Mouse (Mus musculus) CH12.LX (cell line): ENCODE measurements around the gene Map3k6. TPM values are rescaled to one million over a fixed set of nuclear protein-coding genes. Genes with fewer than 3 reads are reported as not detected.
A peak's percentile ranks its signal among the peaks of the same experiment; 100 is the strongest.

Experiments
- DNase-seq: peaks from one replicate; pipeline ENCODE4 v3.0.0-alpha.2; 2013; ENCODE audit errors: extremely low read depth
- H3K27ac ChIP-seq: 2 replicates; pipeline ENCODE4 v1.5.1; 2012; ENCODE audit warnings: low read depth, mild to moderate bottlenecking, control low read depth, moderate library complexity; ENCODE audit not compliant: insufficient read depth
- H3K27me3 ChIP-seq: replicated peaks from 2 replicates; pipeline ENCODE3; 2012; ENCODE audit warnings: inconsistent platforms
- H3K36me3 ChIP-seq, 2 experiments: replicated peaks in 1 of 2; 2 replicates each; pipeline versions ENCODE3 to v1.6.1; 2012; ENCODE audit warnings: inconsistent platforms in 1 of 2, low read length in 1 of 2, mild to moderate bottlenecking in 1 of 2, mixed read lengths in 1 of 2, moderate library complexity in 1 of 2; ENCODE audit not compliant: control insufficient read depth in 1 of 2, insufficient read depth in 1 of 2
- H3K4me1 ChIP-seq, 2 experiments: 2 replicates each; pipeline ENCODE4 v1.6.1; 2012; ENCODE audit warnings: inconsistent platforms in 1 of 2, moderate library complexity in 1 of 2; ENCODE audit not compliant: insufficient read depth in 2 of 2, control insufficient read depth in 1 of 2
- H3K4me2 ChIP-seq: 2 replicates; pipeline ENCODE4 v1.6.1; 2012; ENCODE audit warnings: low read depth, mild to moderate bottlenecking, control low read depth; ENCODE audit not compliant: poor library complexity, insufficient read depth, severe bottlenecking
- H3K4me3 ChIP-seq, 3 experiments: fragments of 150-350 bp in 1 of 3; sonication (generic) in 1 of 3; replicated peaks in 1 of 3; 2 replicates each; pipeline versions ENCODE3 to v1.5.1; 2011 to 2012; ENCODE audit warnings: low read depth in 2 of 3, low read length in 2 of 3, mild to moderate bottlenecking in 2 of 3, moderate library complexity in 2 of 3, control low read depth in 1 of 3, improper control_type of control experiment in 1 of 3, inconsistent platforms in 1 of 3, mixed read lengths in 1 of 3; ENCODE audit not compliant: poor library complexity in 1 of 3
- H3K79me2 ChIP-seq: replicated peaks from 2 replicates; pipeline ENCODE4 v1.6.1; 2012; ENCODE audit warnings: mild to moderate bottlenecking, moderate library complexity; ENCODE audit not compliant: control insufficient read depth, poor library complexity, insufficient read depth, severe bottlenecking; ENCODE audit errors: extremely low read depth
- H3K9ac ChIP-seq: 2 replicates; pipeline ENCODE4 v1.6.1; 2012; ENCODE audit warnings: low read depth, mild to moderate bottlenecking, control low read depth, moderate library complexity; ENCODE audit not compliant: insufficient read depth
- H3K9me3 ChIP-seq: replicated peaks from 2 replicates; pipeline ENCODE3; 2012; ENCODE audit warnings: low read length, inconsistent platforms, mixed read lengths
- BHLHE40 ChIP-seq: IDR thresholded peaks from 2 replicates; pipeline ENCODE4 v1.6.1; 2011; ENCODE audit warnings: mild to moderate bottlenecking, low read depth, low read length, improper control_type of control experiment
- CHD2 ChIP-seq: IDR thresholded peaks from 2 replicates; pipeline ENCODE4 v1.6.1; 2011; ENCODE audit warnings: low read length, improper control_type of control experiment
- CTCF ChIP-seq, 2 experiments: IDR thresholded peaks in 1 of 2; conservative IDR thresholded peaks in 1 of 2; 2 replicates each; pipeline ENCODE4 v1.5.1; 2011 to 2012; ENCODE audit warnings: low read depth in 2 of 2, low read length in 2 of 2, improper control_type of control experiment in 1 of 2, inconsistent platforms in 1 of 2, mild to moderate bottlenecking in 1 of 2, moderate library complexity in 1 of 2
- E2F4 ChIP-seq: IDR thresholded peaks from 2 replicates; pipeline ENCODE4 v1.6.1; 2011; ENCODE audit warnings: low read depth, low read length, improper control_type of control experiment; ENCODE audit not compliant: insufficient replicate concordance
- ELF1 ChIP-seq: IDR thresholded peaks from 2 replicates; pipeline ENCODE4 v1.6.1; 2014; ENCODE audit warnings: low read depth, mild to moderate bottlenecking, inconsistent platforms, low read length, improper control_type of control experiment
- ETS1 ChIP-seq: conservative IDR thresholded peaks from 2 replicates; pipeline ENCODE4 v1.6.1; 2012; ENCODE audit warnings: low read depth, mild to moderate bottlenecking, inconsistent platforms, low read length, improper control_type of control experiment, moderate library complexity
- GABPA ChIP-seq: IDR thresholded peaks from 2 replicates; pipeline ENCODE4 v1.6.1; 2012; ENCODE audit warnings: low read depth, low read length, improper control_type of control experiment, inconsistent platforms; ENCODE audit not compliant: insufficient replicate concordance
- HCFC1 ChIP-seq: IDR thresholded peaks from 2 replicates; pipeline ENCODE4 v1.6.1; 2012; ENCODE audit warnings: low read depth, mild to moderate bottlenecking, inconsistent platforms, low read length, improper control_type of control experiment
- IRF4 ChIP-seq: IDR thresholded peaks from 2 replicates; pipeline ENCODE4 v1.6.1; 2014; ENCODE audit warnings: low read depth, mild to moderate bottlenecking, inconsistent platforms, low read length, improper control_type of control experiment
- JUN ChIP-seq: IDR thresholded peaks from 2 replicates; pipeline ENCODE4 v1.6.1; 2011; ENCODE audit warnings: low read depth, mild to moderate bottlenecking, low read length, improper control_type of control experiment, moderate library complexity; ENCODE audit not compliant: insufficient read depth
- JUND ChIP-seq: conservative IDR thresholded peaks from 2 replicates; pipeline ENCODE4 v1.6.1; 2011; ENCODE audit warnings: low read depth, low read length, improper control_type of control experiment
- KAT2A ChIP-seq: IDR thresholded peaks from 2 replicates; pipeline ENCODE4 v1.6.1; 2012; ENCODE audit warnings: low read length, improper control_type of control experiment, inconsistent platforms; ENCODE audit not compliant: insufficient replicate concordance
- MAFK ChIP-seq: IDR thresholded peaks from 2 replicates; pipeline ENCODE4 v1.6.1; 2011; ENCODE audit warnings: low read length, improper control_type of control experiment; ENCODE audit not compliant: insufficient replicate concordance
- MAX ChIP-seq: IDR thresholded peaks from 2 replicates; pipeline ENCODE4 v1.6.1; 2011; ENCODE audit warnings: low read length, improper control_type of control experiment
- MAZ ChIP-seq: IDR thresholded peaks from 2 replicates; pipeline ENCODE4 v1.6.1; 2012; ENCODE audit warnings: low read depth, mild to moderate bottlenecking, inconsistent platforms, low read length, improper control_type of control experiment, moderate library complexity
- MEF2A ChIP-seq: IDR thresholded peaks from 2 replicates; pipeline ENCODE4 v1.6.1; 2014; ENCODE audit warnings: low read depth, mild to moderate bottlenecking, inconsistent platforms, low read length, improper control_type of control experiment, borderline replicate concordance
- MXI1 ChIP-seq: IDR thresholded peaks from 2 replicates; pipeline ENCODE4 v1.6.1; 2011; ENCODE audit warnings: mild to moderate bottlenecking, low read depth, low read length, improper control_type of control experiment
- MYC ChIP-seq: IDR thresholded peaks from 2 replicates; pipeline ENCODE4 v1.6.1; 2011; ENCODE audit warnings: low read depth, mild to moderate bottlenecking, improper control_type of control experiment, low read length
- NELFE ChIP-seq: IDR thresholded peaks from 2 replicates; pipeline ENCODE4 v1.6.1; 2011; ENCODE audit warnings: low read depth, low read length, improper control_type of control experiment
- NRF1 ChIP-seq: IDR thresholded peaks from 2 replicates; pipeline ENCODE4 v1.6.1; 2014; ENCODE audit warnings: low read depth, mild to moderate bottlenecking, inconsistent platforms, low read length, improper control_type of control experiment, moderate library complexity
- POLR2A ChIP-seq: IDR thresholded peaks from 2 replicates; pipeline ENCODE4 v1.6.1; 2011; ENCODE audit warnings: low read depth, mild to moderate bottlenecking, improper control_type of control experiment, low read length
- POLR2AphosphoS2 ChIP-seq: IDR thresholded peaks from 2 replicates; pipeline ENCODE4 v1.6.1; 2011; ENCODE audit warnings: low read depth, low read length, improper control_type of control experiment
- RAD21 ChIP-seq: IDR thresholded peaks from 2 replicates; pipeline ENCODE4 v1.6.1; 2011; ENCODE audit warnings: low read depth, mild to moderate bottlenecking, low read length, improper control_type of control experiment, moderate library complexity
- RCOR1 ChIP-seq: conservative IDR thresholded peaks from 2 replicates; pipeline ENCODE4 v1.6.1; 2012; ENCODE audit warnings: low read depth, mild to moderate bottlenecking, inconsistent platforms, low read length, improper control_type of control experiment
- SIN3A ChIP-seq: IDR thresholded peaks from 2 replicates; pipeline ENCODE4 v1.6.1; 2012; ENCODE audit warnings: low read length, improper control_type of control experiment, inconsistent platforms
- SMC3 ChIP-seq: IDR thresholded peaks from 2 replicates; pipeline ENCODE4 v1.6.1; 2011; ENCODE audit warnings: low read depth, low read length, improper control_type of control experiment
- TBP ChIP-seq: conservative IDR thresholded peaks from 2 replicates; pipeline ENCODE4 v1.6.1; 2011; ENCODE audit warnings: low read depth, low read length, improper control_type of control experiment
- TCF12 ChIP-seq: IDR thresholded peaks from 2 replicates; pipeline ENCODE4 v1.6.1; 2014; ENCODE audit warnings: low read depth, mild to moderate bottlenecking, inconsistent platforms, low read length, improper control_type of control experiment
- UBTF ChIP-seq: IDR thresholded peaks from 2 replicates; pipeline ENCODE4 v1.6.1; 2012; ENCODE audit warnings: low read depth, mild to moderate bottlenecking, inconsistent platforms, low read length, improper control_type of control experiment, moderate library complexity
- USF1 ChIP-seq: IDR thresholded peaks from 2 replicates; pipeline ENCODE4 v1.6.1; 2014; ENCODE audit warnings: low read depth, mild to moderate bottlenecking, inconsistent platforms, low read length, improper control_type of control experiment
- USF2 ChIP-seq: conservative IDR thresholded peaks from 2 replicates; pipeline ENCODE4 v1.6.1; 2011; ENCODE audit warnings: low read depth, low read length, improper control_type of control experiment
- ZC3H11A ChIP-seq: IDR thresholded peaks from 2 replicates; pipeline ENCODE4 v1.6.1; 2012; ENCODE audit warnings: low read depth, mild to moderate bottlenecking, inconsistent platforms, low read length, improper control_type of control experiment
- ZKSCAN1 ChIP-seq: IDR thresholded peaks from 2 replicates; pipeline ENCODE4 v1.6.1; 2012; ENCODE audit warnings: low read depth, inconsistent platforms, low read length, improper control_type of control experiment, borderline replicate concordance
- ZMIZ1 ChIP-seq: IDR thresholded peaks from 2 replicates; pipeline ENCODE4 v1.6.1; 2012; ENCODE audit warnings: low read depth, mild to moderate bottlenecking, inconsistent platforms, low read length, improper control_type of control experiment
- ZNF384 ChIP-seq: IDR thresholded peaks from 2 replicates; pipeline ENCODE4 v1.6.1; 2012; ENCODE audit warnings: low read depth, low read length, improper control_type of control experiment, inconsistent platforms
- dilution Hi-C: fragments of 300-500 bp; cut with MboI; formaldehyde crosslinking; loops from 2 replicates; pipeline ENCODE4 v1.14.3; 2020; ENCODE audit warnings: low sequenced_read_pairs; ENCODE audit not compliant: extremely low pct_unique_long_range_greater_than_20kb, extremely low pct_ligation_motif_present
- in situ Hi-C: fragments of 300-500 bp; cut with MboI; formaldehyde crosslinking; loops from 3 replicates; pipeline ENCODE4 v1.14.3; 2019; ENCODE audit warnings: low sequenced_read_pairs, low pct_ligation_motif_present, low pct_unique_long_range_greater_than_20kb, mixed read lengths
- polyA plus RNA-seq: library from polyadenylated mRNA; unstranded; fragments of >175 nt; gene quantifications from 2 replicates; pipeline ENCODE4 v1.2.1, GENCODE M21; 2012; ENCODE audit warnings: low read depth; ENCODE audit not compliant: insufficient read length
- total RNA-seq, 2 experiments: library from RNA; depleted of rRNA; stranded (reverse); fragments of 300-350 nt in 1 of 2; fragments of >200 nt in 1 of 2; gene quantifications; 2 replicates each; pipeline ENCODE4 v1.2.3; 2012 to 2014

Gene Map3k6
- total and polyA plus RNA-seq, 3 experiments, result 0.21 TPM; not detected in 2

DNA sequence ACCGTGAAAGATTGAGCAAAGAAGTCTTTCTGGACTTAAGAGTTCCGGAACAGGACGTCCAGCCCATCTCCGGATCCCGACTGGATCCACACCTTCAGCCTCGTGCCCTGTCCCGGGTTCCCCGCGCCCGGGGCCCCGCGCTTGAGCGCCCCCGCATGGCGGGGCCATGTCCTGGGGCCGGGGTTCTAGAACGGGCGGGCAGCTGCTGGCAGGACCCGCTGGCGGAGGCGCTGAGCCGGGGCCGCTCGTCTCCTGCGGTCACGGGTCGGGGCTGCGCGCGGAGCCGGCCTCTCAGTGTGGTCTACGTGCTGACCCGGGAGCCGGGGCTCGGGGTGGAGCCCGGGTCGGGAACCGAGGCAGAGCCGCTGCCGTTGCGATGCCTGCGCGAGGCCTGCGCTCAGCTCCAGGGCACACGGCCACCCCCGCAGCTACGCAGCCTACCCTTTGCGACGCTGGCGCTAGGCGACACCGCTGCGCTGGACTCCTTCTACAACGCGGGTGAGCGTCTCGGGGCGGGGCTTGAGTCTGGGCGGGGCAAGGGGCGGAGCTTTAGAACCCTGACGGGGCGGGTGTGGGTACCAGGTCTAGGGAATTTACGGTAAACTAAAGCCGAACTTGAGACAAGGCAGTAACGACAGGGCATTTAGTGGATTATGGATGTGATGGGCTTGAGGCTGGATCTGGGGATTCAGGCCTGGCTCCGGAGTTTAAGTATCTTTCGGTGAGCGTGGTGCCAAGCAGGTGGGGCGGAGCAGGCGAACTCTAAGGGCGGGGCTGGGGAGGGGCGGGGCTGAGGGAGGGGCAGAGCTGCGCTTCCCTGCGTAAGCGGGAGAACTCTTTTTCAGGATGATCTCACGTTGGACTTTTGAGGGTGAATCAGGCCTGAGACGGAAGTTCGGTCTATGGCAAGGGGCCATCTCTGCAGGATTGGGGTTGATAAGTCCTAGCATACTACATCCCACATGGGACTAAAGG, 603 bp downstream of the Map3k6 start:
- Histone ChIP-seq H3K4me2 (peak overlapping the region; percentile 93), H3K9me3 (peaks cover 2% of the 10 kb centered on the region), H3K9ac (peak overlapping the region; percentile 60), H3K36me3 (no peaks in the 10 kb centered on the region), H3K27ac (no peak overlapping the region), H3K27me3 (peaks cover 57% of the 10 kb centered on the region)
- peak; percentile 79 for DNase-seq
- TF ChIP-seq UBTF (no peak; the same call in 1 of the 2 replicates), MAZ (no peak), HCFC1 (no peak), MEF2A (0 out of 2 replicates have a peak, but pooled peaks have one; percentile 13), KAT2A (no peak), MXI1 (peak; percentile 59; the same call in 1 of the 2 replicates), USF2 (no peak), MAFK (no peak), JUN (no peak), POLR2A (peak; percentile 63), ZMIZ1 (no peak), MYC (no peak), ZNF384 (no peak), TCF12 (peak; percentile 43; the same call in 1 of the 2 replicates), POLR2AphosphoS2 (no peak), NELFE (0 out of 2 replicates have a peak, but pooled peaks have one; percentile 54), SIN3A (no peak), GABPA (no peak), CHD2 (no peak), CTCF (conservative IDR thresholded peaks at IDR 0.05 in 1 of 2, IDR thresholded peaks at IDR 0.05 in 1 of 2; ENCODE audit: low read depth in 2 of 2, low read length in 2 of 2) (peak in 1 of 2 experiments; percentile 44; a peak in 2 of 4 replicates), SMC3 (no peak), MAX (no peak), ETS1 (no peak), RAD21 (no peak), TBP (no peak), IRF4 (peak; percentile 48; the same call in 1 of the 2 replicates), ELF1 (no peak), JUND (no peak), ZKSCAN1 (no peak), E2F4 (no peak), NRF1 (peak; percentile 81), ZC3H11A (no peak), RCOR1 (no peak), USF1 (no peak), BHLHE40 (no peak)
- TF ChIP-seq, all 38 proteins: peak for 8
- Histone ChIP-seq H3K4me3 (peak overlapping the region; percentile 49 to 64 (median 50)), H3K4me1 (peaks cover 3 to 22% of the 10 kb centered on the region in 2 experiments; a peak in 3 of 4 replicates), H3K79me2 (no peaks in the 10 kb centered on the region)
- in situ Hi-C loops (no loop called here), dilution Hi-C loops (no loop called here)
